Mouse (Mus musculus): ENCODE measurements around the gene Susd2. TPM values are rescaled to one million over a fixed set of nuclear protein-coding genes. Genes with fewer than 3 reads are reported as not detected.

Susd2 gene
- polyA plus RNA-seq, 2 experiments: 0.84 to 1.0 TPM

DNA sequence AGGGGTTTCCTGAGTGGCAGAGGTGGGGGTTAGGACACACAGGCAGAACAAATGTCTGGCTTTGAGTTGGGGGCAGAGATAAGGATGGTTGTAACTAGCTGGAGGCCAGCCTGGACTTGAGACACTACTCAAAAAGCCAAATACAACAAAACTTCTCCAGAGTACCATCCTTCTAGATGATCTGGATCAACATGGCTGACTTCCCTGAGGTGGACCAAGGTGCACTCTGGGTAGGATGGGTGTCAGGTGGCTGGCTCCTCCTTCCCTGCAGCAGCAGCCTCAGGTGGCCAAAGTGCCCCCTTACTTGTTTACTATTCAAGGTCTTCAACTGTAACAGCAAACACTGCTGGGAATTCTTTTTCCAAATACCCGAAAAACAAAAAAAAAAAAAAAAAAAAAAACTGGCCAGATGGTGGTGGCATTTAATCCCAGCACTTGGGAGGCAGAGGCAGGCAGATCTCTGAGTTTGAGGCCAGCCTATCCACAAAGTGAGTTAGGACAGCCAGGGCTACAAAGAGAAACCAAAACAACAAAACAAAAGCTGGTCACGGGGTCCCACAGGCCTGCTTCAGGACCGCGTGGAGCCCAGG lies 5.7 kb upstream of the Susd2 start:
- Histone ChIP-seq H3K27ac (no peak overlapping the region), H3K9me3 (ENCODE audit: control insufficient read depth, low read length) (no peaks in the 10 kb centered on the region), H3K36me3 (replicated peaks; ENCODE audit: control insufficient read depth, insufficient read depth, low read depth) (peaks cover 17% of the 10 kb centered on the region), H3K4me2 (ENCODE audit: low read depth) (no peak overlapping the region), H3K4me1 (replicated peaks; ENCODE audit: control insufficient read depth in 2 of 2, insufficient read depth in 2 of 2, low read length in 1 of 2) (no peaks in the 10 kb centered on the region), H3K4me3 (ENCODE audit: insufficient read depth in 1 of 2, low read depth in 2 of 2, low read length in 2 of 2) (no peak overlapping the region), H3K9ac (replicated peaks) (no peak overlapping the region), H3K27me3 (ENCODE audit: control insufficient read depth, insufficient read depth, low read length) (no peaks in the 10 kb centered on the region)
- ATAC-seq (ENCODE audit: insufficient read depth) (no peak), DNase-seq (ENCODE audit: low read depth in 3 of 3, low spot score in 3 of 3) (no peak)
- 84% methylated on average over 4 of the region's 4 CpGs for WGBS (ENCODE audit: insufficient replicate concordance)
- no peak for TF ChIP-seq CTCF (IDR thresholded peaks at IDR 0.05; ENCODE audit: low read depth)
- no peak for TF ChIP-seq EP300 (IDR thresholded peaks at IDR 0.05; ENCODE audit: low read depth)

DNA sequence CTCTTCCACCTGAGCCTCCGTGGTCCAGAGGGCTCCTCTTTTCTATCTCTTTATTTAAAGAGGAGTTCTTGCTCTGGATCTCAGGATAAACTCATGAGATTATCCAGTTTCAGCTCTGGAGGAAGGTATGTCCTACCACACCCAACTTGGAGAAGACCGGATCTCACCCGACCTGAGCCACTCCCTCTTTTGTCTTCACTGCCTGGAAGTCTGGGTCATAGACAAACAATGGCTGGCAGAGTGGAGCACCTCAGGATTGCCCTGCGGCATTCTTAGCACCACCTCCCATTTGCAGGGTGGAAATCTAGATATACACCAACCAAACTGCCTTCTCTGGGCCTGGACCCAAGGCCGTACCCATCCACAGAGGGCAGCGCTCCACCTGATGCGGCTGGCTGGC lies 5.2 kb upstream of the Susd2 start:
- DNase-seq (ENCODE audit: low read depth in 3 of 3, low spot score in 3 of 3): no peak
- Histone ChIP-seq H3K4me1 (replicated peaks; ENCODE audit: control insufficient read depth in 2 of 2, insufficient read depth in 2 of 2, low read length in 1 of 2) (peaks cover 0 to 4% of the 10 kb centered on the region in 2 experiments; a peak in 2 of 4 replicates), H3K27ac (no peak overlapping the region), H3K4me2 (ENCODE audit: low read depth) (no peak overlapping the region), H3K27me3 (ENCODE audit: control insufficient read depth, insufficient read depth, low read length) (no peaks in the 10 kb centered on the region), H3K36me3 (replicated peaks; ENCODE audit: control insufficient read depth, insufficient read depth, low read depth) (peaks cover 17% of the 10 kb centered on the region), H3K9ac (replicated peaks) (no peak overlapping the region), H3K4me3 (ENCODE audit: insufficient read depth in 1 of 2, low read depth in 2 of 2, low read length in 2 of 2) (no peak overlapping the region), H3K9me3 (ENCODE audit: control insufficient read depth, low read length) (no peaks in the 10 kb centered on the region)
- TF ChIP-seq EP300 (IDR thresholded peaks at IDR 0.05; ENCODE audit: low read depth) (no peak), CTCF (IDR thresholded peaks at IDR 0.05; ENCODE audit: low read depth) (no peak)
- 81% methylated on average over 7 of the region's 7 CpGs for WGBS (ENCODE audit: insufficient replicate concordance)
- no peak for ATAC-seq (ENCODE audit: insufficient read depth)

DNA sequence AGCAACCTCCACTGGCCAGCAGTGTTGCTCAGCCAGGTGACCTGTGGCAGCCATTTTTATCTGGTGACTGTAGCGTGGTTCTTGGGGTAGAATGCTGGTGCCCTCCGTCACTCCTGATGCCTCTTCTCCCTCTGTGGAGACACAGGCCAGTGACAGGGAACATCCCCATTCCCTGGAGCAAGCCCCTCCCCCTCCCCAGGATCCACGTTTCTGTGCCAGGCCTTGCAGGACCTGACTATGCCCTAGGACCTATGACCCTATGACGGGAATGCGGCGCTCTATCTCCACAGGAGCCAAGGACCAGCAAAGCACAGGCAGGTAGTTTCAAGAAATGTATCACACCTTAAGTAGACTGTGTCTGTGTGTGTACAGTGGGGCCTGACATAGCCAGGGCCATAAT lies 4.3 kb upstream of the Susd2 start:
- Histone ChIP-seq H3K27me3 (ENCODE audit: control insufficient read depth, insufficient read depth, low read length) (no peaks in the 10 kb centered on the region), H3K36me3 (replicated peaks; ENCODE audit: control insufficient read depth, insufficient read depth, low read depth) (peaks cover 14% of the 10 kb centered on the region), H3K4me2 (ENCODE audit: low read depth) (no peak overlapping the region), H3K27ac (no peak overlapping the region), H3K4me1 (replicated peaks; ENCODE audit: control insufficient read depth in 2 of 2, insufficient read depth in 2 of 2, low read length in 1 of 2) (peaks cover 0 to 11% of the 10 kb centered on the region in 2 experiments; a peak in 3 of 4 replicates), H3K9ac (replicated peaks) (no peak overlapping the region), H3K4me3 (ENCODE audit: insufficient read depth in 1 of 2, low read depth in 2 of 2, low read length in 2 of 2) (no peak overlapping the region), H3K9me3 (ENCODE audit: control insufficient read depth, low read length) (no peaks in the 10 kb centered on the region)
- ATAC-seq (ENCODE audit: insufficient read depth) (no peak), DNase-seq (ENCODE audit: low read depth in 3 of 3, low spot score in 3 of 3) (no peak)
- 92% methylated on average over 6 of the region's 6 CpGs for WGBS (ENCODE audit: insufficient replicate concordance)
- TF ChIP-seq EP300 (IDR thresholded peaks at IDR 0.05; ENCODE audit: low read depth) (no peak), CTCF (IDR thresholded peaks at IDR 0.05; ENCODE audit: low read depth) (no peak)

DNA sequence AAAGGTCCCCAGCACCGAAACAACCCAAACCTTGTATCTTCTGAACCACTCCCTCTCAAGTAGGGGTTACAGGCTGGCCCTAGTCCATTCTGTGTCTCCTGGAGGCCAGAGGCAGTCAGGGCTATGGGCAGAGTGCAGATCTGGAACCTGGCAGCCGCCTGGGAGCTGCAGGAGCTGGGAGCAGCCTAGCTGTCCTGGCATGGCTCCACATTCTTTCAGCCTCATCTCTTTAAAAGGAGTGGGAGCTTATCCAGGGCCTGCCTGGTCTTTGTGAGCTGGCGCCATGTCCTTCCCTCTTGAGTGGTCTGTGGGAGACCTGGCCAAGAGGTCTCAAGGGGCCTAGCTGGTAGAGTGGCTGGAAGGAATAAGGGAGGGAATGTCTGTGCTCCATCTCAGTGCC lies 3.6 kb upstream of the Susd2 start:
- H3K36me3 ChIP-seq (replicated peaks; ENCODE audit: control insufficient read depth, insufficient read depth, low read depth): peaks cover 7% of the 10 kb centered on the region
- ATAC-seq (ENCODE audit: insufficient read depth) (no peak), DNase-seq (ENCODE audit: low read depth in 3 of 3, low spot score in 3 of 3) (no peak)

DNA sequence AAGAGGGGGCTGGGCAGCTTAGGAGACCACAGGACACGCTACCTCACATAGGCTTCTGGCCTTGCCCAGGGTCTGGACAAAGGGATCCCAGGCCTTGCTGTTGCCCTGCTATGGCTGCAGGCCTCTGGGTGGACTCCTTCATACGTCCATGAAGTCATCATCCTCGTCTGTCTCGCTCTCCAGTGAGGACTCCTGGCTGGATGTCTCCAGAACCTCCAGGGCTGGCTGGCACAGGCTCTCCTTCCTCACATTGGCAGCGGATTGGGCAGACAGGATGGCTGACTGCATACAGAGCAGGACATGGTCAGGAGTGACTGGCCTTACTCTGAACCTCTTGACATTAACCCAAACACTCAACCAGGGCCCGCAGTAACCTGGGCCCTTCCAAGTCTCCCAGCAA lies 2.6 kb upstream of the Susd2 start:
- Histone ChIP-seq H3K27ac (no peak overlapping the region), H3K9ac (replicated peaks) (no peak overlapping the region), H3K4me1 (replicated peaks; ENCODE audit: control insufficient read depth in 2 of 2, insufficient read depth in 2 of 2, low read length in 1 of 2) (peaks cover 0 to 13% of the 10 kb centered on the region in 2 experiments; a peak in 3 of 4 replicates), H3K4me3 (ENCODE audit: insufficient read depth in 1 of 2, low read depth in 2 of 2, low read length in 2 of 2) (no peak overlapping the region), H3K9me3 (ENCODE audit: control insufficient read depth, low read length) (no peaks in the 10 kb centered on the region), H3K36me3 (replicated peaks; ENCODE audit: control insufficient read depth, insufficient read depth, low read depth) (peaks cover 4% of the 10 kb centered on the region; the same call in 1 of the 2 replicates), H3K27me3 (ENCODE audit: control insufficient read depth, insufficient read depth, low read length) (no peaks in the 10 kb centered on the region), H3K4me2 (ENCODE audit: low read depth) (no peak overlapping the region)
- DNase-seq (ENCODE audit: low read depth in 3 of 3, low spot score in 3 of 3) (no peak), ATAC-seq (ENCODE audit: insufficient read depth) (no peak)
- WGBS (ENCODE audit: insufficient replicate concordance): 76% methylated on average over 6 of the region's 6 CpGs
- TF ChIP-seq EP300 (IDR thresholded peaks at IDR 0.05; ENCODE audit: low read depth) (no peak), CTCF (IDR thresholded peaks at IDR 0.05; ENCODE audit: low read depth) (no peak)

More for the DNA sequence above, 3.6 kb upstream of the Susd2 start:
- H3K4me1 ChIP-seq (replicated peaks; ENCODE audit: control insufficient read depth in 2 of 2, insufficient read depth in 2 of 2, low read length in 1 of 2): peaks cover 0 to 13% of the 10 kb centered on the region in 2 experiments; a peak in 3 of 4 replicates
- H3K4me3 ChIP-seq (ENCODE audit: insufficient read depth in 1 of 2, low read depth in 2 of 2, low read length in 2 of 2): no peak overlapping the region
- H3K4me2 ChIP-seq (ENCODE audit: low read depth): no peak overlapping the region
- TF ChIP-seq CTCF (IDR thresholded peaks at IDR 0.05; ENCODE audit: low read depth) (no peak), EP300 (IDR thresholded peaks at IDR 0.05; ENCODE audit: low read depth) (no peak)
- H3K9me3 ChIP-seq (ENCODE audit: control insufficient read depth, low read length): no peaks in the 10 kb centered on the region
- H3K27ac ChIP-seq: no peak overlapping the region
- no peaks in the 10 kb centered on the region for H3K27me3 ChIP-seq (ENCODE audit: control insufficient read depth, insufficient read depth, low read length)
- 78% methylated on average over 3 of the region's 3 CpGs for WGBS (ENCODE audit: insufficient replicate concordance)
- H3K9ac ChIP-seq (replicated peaks): no peak overlapping the region

Data from liver, embryonic 14.5 days (tissue).